Mouse (Mus musculus) G1E (cell line): ENCODE data around the gene Gjb6. TPM values are rescaled to one million over a fixed set of nuclear protein-coding genes. Genes with fewer than 3 reads are reported as not detected.

ENCODE experiments used
- ATAC-seq: 2 replicates; pipeline ENCODE4 v1.8.0; 2016; ENCODE audit warnings: mild to moderate bottlenecking; ENCODE audit not compliant: insufficient number of reproducible peaks, poor library complexity, low FRiP score, severe bottlenecking; ENCODE audit errors: extremely low read depth
- DNase-seq: peaks from one replicate; pipeline ENCODE4 v3.0.0; 2012; ENCODE audit warnings: low spot score
- H3K27me3 ChIP-seq: 2 replicates; pipeline ENCODE4 v1.6.1; 2012; ENCODE audit warnings: mild to moderate bottlenecking, low read length, inconsistent platforms; ENCODE audit not compliant: insufficient read depth
- H3K36me3 ChIP-seq: replicated peaks from 2 replicates; pipeline ENCODE3; 2012; ENCODE audit warnings: mild to moderate bottlenecking, inconsistent platforms
- H3K4me1 ChIP-seq: 2 replicates; pipeline ENCODE4 v1.6.1; 2012; ENCODE audit warnings: low read depth, low read length, inconsistent platforms, mixed read lengths; ENCODE audit not compliant: insufficient read depth
- H3K4me3 ChIP-seq: 2 replicates; pipeline ENCODE4 v1.5.1; 2012; ENCODE audit warnings: low read depth, mild to moderate bottlenecking, inconsistent platforms, low read length, moderate library complexity, mixed read lengths
- H3K9me3 ChIP-seq: replicated peaks from 2 replicates; pipeline ENCODE4 v1.6.1; 2012; ENCODE audit warnings: inconsistent platforms
- CTCF ChIP-seq: IDR thresholded peaks from 2 replicates; pipeline ENCODE4 v1.5.1; 2012; ENCODE audit warnings: low read depth, low read length, inconsistent platforms, mixed read lengths
- GATA1 ChIP-seq: IDR thresholded peaks from 2 replicates; pipeline ENCODE4 v1.6.1; 2012; ENCODE audit warnings: borderline replicate concordance, low read length, inconsistent platforms, mixed read lengths
- GATA2 ChIP-seq: IDR thresholded peaks from 2 replicates; pipeline ENCODE4 v1.6.1; 2012; ENCODE audit warnings: low read depth, low read length, inconsistent platforms, borderline replicate concordance
- POLR2AphosphoS5 ChIP-seq: IDR thresholded peaks from 2 replicates; pipeline ENCODE4 v1.6.1; 2012; ENCODE audit warnings: low read depth, low read length, inconsistent platforms; ENCODE audit not compliant: insufficient replicate concordance
- TAL1 ChIP-seq: conservative IDR thresholded peaks from 2 replicates; pipeline ENCODE4 v1.6.1; 2012; ENCODE audit warnings: low read depth, low read length, inconsistent platforms, mixed read lengths
- polyA plus RNA-seq: library from polyadenylated mRNA; stranded (reverse); fragments of >175 nt; gene quantifications from 2 replicates; pipeline ENCODE4 v1.2.3, GENCODE M21; 2012
- total RNA-seq, 2 experiments: library from RNA; stranded (forward) in 1 of 2; stranded (reverse) in 1 of 2; fragments of 200-1000 nt in 1 of 2; fragments of >200 nt in 1 of 2; fragmentation: Nextera tagmentation in 1 of 2; gene quantifications; 2 replicates each; pipeline ENCODE4 v1.2.3; 2014 to 2017

Gjb6 gene
- total and polyA plus RNA-seq, 3 experiments = 0.11 TPM; not detected in 2

- TF ChIP-seq GATA1 = no peak
- no peaks in the 10 kb centered on the region for H3K9me3 ChIP-seq
- no peaks in the 10 kb centered on the region for H3K4me1 ChIP-seq
- DNase-seq = no peak
- H3K27me3 ChIP-seq = no peaks in the 10 kb centered on the region; the same call in 1 of the 2 replicates
- H3K36me3 ChIP-seq = no peaks in the 10 kb centered on the region
- no peak overlapping the region for H3K4me3 ChIP-seq
- ATAC-seq = no peak
Observed at GRCm38 (mm10) chr14:57135265-57135664, 1.9 kb upstream of the Gjb6 start.

GRCm38 (mm10) chr14:57127383-57127782 is 6.0 kb downstream of the Gjb6 start:
- H3K4me1 ChIP-seq = no peaks in the 10 kb centered on the region
- ATAC-seq (no peak), DNase-seq (no peak)
- no peaks in the 10 kb centered on the region for H3K9me3 ChIP-seq
- TF ChIP-seq TAL1 (no peak), GATA2 (no peak), GATA1 (no peak), POLR2AphosphoS5 (no peak), CTCF (no peak)
- H3K4me3 ChIP-seq = no peak overlapping the region
- no peaks in the 10 kb centered on the region for H3K36me3 ChIP-seq
- H3K27me3 ChIP-seq = peaks cover 6% of the 10 kb centered on the region

GRCm38 (mm10) chr14:57122295-57122694 is 11.1 kb downstream of the Gjb6 start:
- peaks cover 3% of the 10 kb centered on the region; the same call in 1 of the 2 replicates for H3K27me3 ChIP-seq
- ATAC-seq (no peak), DNase-seq (no peak)
- no peak for TF ChIP-seq POLR2AphosphoS5
- no peak for TF ChIP-seq GATA2
- TF ChIP-seq GATA1 = no peak
- TF ChIP-seq TAL1 = no peak
- TF ChIP-seq CTCF = no peak
- H3K4me3 ChIP-seq = no peak overlapping the region
- H3K36me3 ChIP-seq = no peaks in the 10 kb centered on the region
- H3K9me3 ChIP-seq = no peaks in the 10 kb centered on the region
- H3K4me1 ChIP-seq = no peaks in the 10 kb centered on the region

GRCm38 (mm10) chr14:57115823-57116544 is 17.4 kb downstream of the Gjb6 start, which contains the start of gene Gm4491:
Gene Gm4491, minus strand, starts transcription at chr14:57115883.
- DNase-seq (no peak), ATAC-seq (no peak)
- Histone ChIP-seq H3K27me3 (peaks cover 7% of the 10 kb centered on the region), H3K9me3 (no peaks in the 10 kb centered on the region), H3K36me3 (no peaks in the 10 kb centered on the region), H3K4me3 (no peak within 1 kb of the TSS), H3K4me1 (no peaks in the 10 kb centered on the region)
- TF ChIP-seq TAL1 (no peak), GATA2 (no peak), CTCF (no peak), GATA1 (no peak)

GRCm38 (mm10) chr14:57109194-57109593 is 24.2 kb downstream of the Gjb6 start:
- H3K27me3 ChIP-seq = peaks cover 9% of the 10 kb centered on the region
- no peak overlapping the region for H3K4me3 ChIP-seq
- no peaks in the 10 kb centered on the region for H3K36me3 ChIP-seq
- no peaks in the 10 kb centered on the region for H3K4me1 ChIP-seq
- DNase-seq = no peak
- peak; percentile 57 for TF ChIP-seq CTCF
- no peak for TF ChIP-seq GATA2
- ATAC-seq = no peak
- peaks cover 3% of the 10 kb centered on the region for H3K9me3 ChIP-seq

GRCm38 (mm10) chr14:57107916-57108315 is 25.5 kb downstream of the Gjb6 start:
- H3K9me3 ChIP-seq = peaks cover 7% of the 10 kb centered on the region
- no peak for ATAC-seq
- no peak overlapping the region for H3K4me3 ChIP-seq
- TF ChIP-seq GATA2 (no peak), GATA1 (no peak), POLR2AphosphoS5 (no peak), CTCF (no peak), TAL1 (no peak)
- H3K36me3 ChIP-seq = no peaks in the 10 kb centered on the region
- no peaks in the 10 kb centered on the region for H3K4me1 ChIP-seq
- peaks cover 9% of the 10 kb centered on the region for H3K27me3 ChIP-seq
- DNase-seq = no peak

- ATAC-seq = no peak
Observed at GRCm38 (mm10) chr14:57107091-57107490, 26.3 kb downstream of the Gjb6 start.

More at GRCm38 (mm10) chr14:57107091-57107490, 26.3 kb downstream of the Gjb6 start:
- Histone ChIP-seq H3K9me3 (peaks cover 7% of the 10 kb centered on the region), H3K36me3 (no peaks in the 10 kb centered on the region), H3K27me3 (peaks cover 9% of the 10 kb centered on the region), H3K4me1 (no peaks in the 10 kb centered on the region), H3K4me3 (no peak overlapping the region)
- no peak for DNase-seq
- TF ChIP-seq GATA2 (no peak), TAL1 (no peak), GATA1 (no peak), CTCF (no peak)
